Mouse (Mus musculus): ENCODE data around the gene Magea10.

Gene Magea10

DNA sequence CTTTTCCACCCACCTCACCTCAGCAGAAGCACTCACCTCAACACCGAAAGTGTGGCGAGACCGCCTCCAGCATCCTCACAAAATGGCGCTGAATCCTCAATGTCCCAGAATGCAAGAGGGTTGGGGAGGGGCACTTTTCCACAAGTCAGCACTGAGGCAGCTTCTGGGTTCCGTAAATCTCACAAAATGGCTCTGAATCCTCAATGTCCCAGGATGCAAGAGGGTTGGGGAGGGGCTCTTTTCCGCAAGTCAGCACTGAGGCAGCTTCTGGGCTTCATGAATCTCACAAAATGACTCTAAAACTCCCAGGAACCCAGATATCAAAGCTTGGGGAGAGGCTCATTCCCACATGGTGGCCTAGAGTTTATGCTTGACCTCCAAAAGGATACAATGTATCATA lies at the start of gene Magea10:
Gene Magea10, minus strand, starts transcription at position 101 of the 400 bp plus-strand sequence.
- DNase-seq (ENCODE audit: low spot score), result no peak

DNA sequence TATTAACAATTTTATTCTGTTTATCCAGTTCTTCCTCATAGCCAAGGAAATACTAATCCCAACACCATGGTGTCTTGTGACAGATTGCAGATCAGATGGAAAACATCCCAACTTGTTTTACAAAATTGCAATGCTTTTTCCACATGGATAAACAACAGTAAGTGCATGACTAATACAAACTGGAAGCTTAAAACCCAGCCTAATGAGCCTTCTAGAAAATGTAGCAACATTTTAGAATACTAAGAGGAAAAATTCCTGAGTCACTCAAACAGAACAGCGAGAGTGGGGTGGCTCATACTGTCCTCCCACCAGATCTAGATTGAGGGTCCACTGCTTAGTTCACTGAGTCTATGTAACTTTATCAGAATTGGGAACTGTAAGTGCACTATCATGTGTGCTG lies 4.7 kb downstream of the Magea10 start:
- DNase-seq (ENCODE audit: low spot score), result no peak
